Mouse (Mus musculus): ENCODE data around the gene Lama5. TPM values are rescaled to one million over a fixed set of nuclear protein-coding genes. Genes with fewer than 3 reads are reported as not detected.

Lama5 gene
- polyA plus RNA-seq, 1 experiment from 2014 or later: 28.0 TPM

- H3K27ac ChIP-seq (replicated peaks): no peak overlapping the region
- H3K4me1 ChIP-seq: peaks cover 24% of the 10 kb centered on the region
- no peaks in the 10 kb centered on the region for H3K27me3 ChIP-seq
- no peak for ATAC-seq (ENCODE audit: insufficient number of reproducible peaks, low FRiP score, low TSS enrichment, low read depth)
- H3K4me2 ChIP-seq (replicated peaks): no peak overlapping the region
- H3K9ac ChIP-seq: no peak overlapping the region
- H3K9me3 ChIP-seq (replicated peaks): no peaks in the 10 kb centered on the region
- no peak overlapping the region for H3K4me3 ChIP-seq (replicated peaks)
- 57% methylated on average over 1 of the region's 1 CpGs for WGBS
- 0 out of 2 replicates have a peak, but pooled peaks cover 4% of the 10 kb centered on the region for H3K36me3 ChIP-seq
These were observed 98.0 kb downstream of the Lama5 start for GRCm38 (mm10) chr2:180127675-180128074.

Small RNAs within 50 kb of the gene (microRNA-seq; reads per million reads assigned to microRNA genes)
- gene Mir3091 (ENCODE audit: borderline number of aligned reads): not detected
- gene Mir7005 (ENCODE audit: borderline number of aligned reads): not detected

Other genes starting within 250 kb of the Lama5 start
- gene Taf4, start 249.2 kb downstream of the Lama5 start, polyA plus RNA-seq (2015; fragmentation: Nextera tagmentation; extraction: Ambion mirVana): 2.9 and 3.6 TPM in 2 replicates
- 8.9 and 9.1 TPM in 2 replicates for gene Lsm14b, start 200.9 kb downstream of the Lama5 start, polyA plus RNA-seq (2015; fragmentation: Nextera tagmentation; extraction: Ambion mirVana)
- gene Psma7, start 183.4 kb downstream of the Lama5 start, polyA plus RNA-seq (2015; fragmentation: Nextera tagmentation; extraction: Ambion mirVana): 472 and 518 TPM in 2 replicates
- gene Ss18l1, start 183.3 kb downstream of the Lama5 start, polyA plus RNA-seq (2015; fragmentation: Nextera tagmentation; extraction: Ambion mirVana): 5.2 and 6.1 TPM in 2 replicates
- gene Mtg2, start 155.3 kb downstream of the Lama5 start, polyA plus RNA-seq (2015; fragmentation: Nextera tagmentation; extraction: Ambion mirVana): 24.3 and 25.6 TPM in 2 replicates
- 0.13 and 0.40 TPM in 2 replicates for gene Hrh3, start 121.4 kb downstream of the Lama5 start, polyA plus RNA-seq (2015; fragmentation: Nextera tagmentation; extraction: Ambion mirVana)
- 42.6 and 43.0 TPM in 2 replicates for gene Osbpl2, start 106.6 kb downstream of the Lama5 start, polyA plus RNA-seq (2015; fragmentation: Nextera tagmentation; extraction: Ambion mirVana)
- gene Adrm1, start 54.4 kb downstream of the Lama5 start, polyA plus RNA-seq (2015; fragmentation: Nextera tagmentation; extraction: Ambion mirVana): 176 and 190 TPM in 2 replicates
- 599 and 606 TPM in 2 replicates for gene Rps21, start 31.5 kb upstream of the Lama5 start, polyA plus RNA-seq (2015; fragmentation: Nextera tagmentation; extraction: Ambion mirVana)
- gene Cables2, start 47.6 kb upstream of the Lama5 start, polyA plus RNA-seq (2015; fragmentation: Nextera tagmentation; extraction: Ambion mirVana): 13.5 and 14.2 TPM in 2 replicates
- gene Rbbp8nl, start 64.0 kb upstream of the Lama5 start, polyA plus RNA-seq (2015; fragmentation: Nextera tagmentation; extraction: Ambion mirVana): 1.5 and 1.8 TPM in 2 replicates
- not detected in 2 replicates for gene Gata5, start 108.8 kb upstream of the Lama5 start, polyA plus RNA-seq (2015; fragmentation: Nextera tagmentation; extraction: Ambion mirVana)
- gene Slco4a1, start 230.4 kb upstream of the Lama5 start, polyA plus RNA-seq (2015; fragmentation: Nextera tagmentation; extraction: Ambion mirVana): 3.1 and 3.4 TPM in 2 replicates